ENCODE assay signal across 8 mouse cellular contexts in genomic region chrX:71365011-71365410, GRCm38 (mm10). TPM values are rescaled to one million over a fixed set of nuclear protein-coding genes. Genes with fewer than 3 reads are reported as not detected.
DNase-seq lines count a peak whose midpoint lies in the region; ATAC-seq and TF ChIP-seq lines count a peak whose summit lies in the region.

No protein-coding gene starts in this region.

- H3K4me3 ChIP-seq in bone marrow macrophage, adult 2 months (ENCODE audit: insufficient read depth, low read length), result peak overlapping the region; percentile 61
- H3K4me3 ChIP-seq in forebrain, embryonic 11.5 days (ENCODE audit: low read depth, low read length), result peak overlapping the region; percentile 54
- H3K4me3 ChIP-seq in hindbrain, embryonic 13.5 days, result peak overlapping the region; percentile 60
- peak overlapping the region; percentile 50 for H3K4me3 ChIP-seq in midbrain, embryonic 11.5 days (ENCODE audit: low read depth, low read length)
- peak overlapping the region; percentile 62 for H3K4me3 ChIP-seq in stomach, embryonic 15.5 days (replicated peaks)

- WGBS in forebrain, embryonic 11.5 days, result 21% methylated on average over 20 of the region's 20 CpGs
- WGBS in hindbrain, embryonic 13.5 days, result 26% methylated on average over 18 of the region's 20 CpGs
- WGBS in midbrain, embryonic 11.5 days, result 30% methylated on average over 16 of the region's 20 CpGs
- 28% methylated on average over 18 of the region's 20 CpGs for WGBS in stomach, embryonic 15.5 days

- peak overlapping the region; percentile 67 for H3K9ac ChIP-seq in forebrain, embryonic 11.5 days (ENCODE audit: low read length)
- H3K9ac ChIP-seq in hindbrain, embryonic 13.5 days, result peak overlapping the region; percentile 85
- H3K9ac ChIP-seq in midbrain, embryonic 11.5 days (ENCODE audit: low read length), result peak overlapping the region; percentile 73
- H3K9ac ChIP-seq in stomach, embryonic 15.5 days, result peak overlapping the region; percentile 50

- no peak for TF ChIP-seq CTCF in bone marrow macrophage, adult 2 months (IDR thresholded peaks at IDR 0.05; ENCODE audit: low read depth, low read length)

- peak; percentile 39 for DNase-seq in kidney, adult 11 months
- DNase-seq in kidney, postnatal 14 days, result no peak
- DNase-seq in forebrain, embryonic 11.5 days (ENCODE audit: low spot score), result no peak
- peak; percentile 26 for DNase-seq in left cerebral cortex, postnatal 4 days
- no peak for DNase-seq in midbrain, embryonic 11.5 days (ENCODE audit: low spot score, missing footprints)

- H3K4me1 ChIP-seq in bone marrow macrophage, adult 2 months (ENCODE audit: control insufficient read depth, insufficient read depth, low read length), result peaks cover 7% of the 10 kb centered on the region
- no peaks in the 10 kb centered on the region for H3K4me1 ChIP-seq in forebrain, embryonic 11.5 days (replicated peaks; ENCODE audit: control insufficient read depth, insufficient read depth, low read length)
- no peaks in the 10 kb centered on the region for H3K4me1 ChIP-seq in hindbrain, embryonic 13.5 days (replicated peaks)
- no peaks in the 10 kb centered on the region for H3K4me1 ChIP-seq in midbrain, embryonic 11.5 days (ENCODE audit: control insufficient read depth, insufficient read depth, low read length)
- H3K4me1 ChIP-seq in stomach, embryonic 15.5 days, result no peaks in the 10 kb centered on the region

- H3K4me2 ChIP-seq in forebrain, embryonic 11.5 days (ENCODE audit: low read depth, low read length, severe bottlenecking), result peak overlapping the region; percentile 58
- peak overlapping the region; percentile 53 for H3K4me2 ChIP-seq in hindbrain, embryonic 13.5 days
- peak overlapping the region; percentile 60 for H3K4me2 ChIP-seq in midbrain, embryonic 11.5 days
- peak overlapping the region; percentile 64 for H3K4me2 ChIP-seq in stomach, embryonic 15.5 days

- H3K27ac ChIP-seq in bone marrow macrophage, adult 2 months (ENCODE audit: insufficient read depth, low read depth, low read length), result peak overlapping the region; percentile 45
- no peak overlapping the region for H3K27ac ChIP-seq in forebrain, embryonic 11.5 days (ENCODE audit: low read depth, low read length)
- H3K27ac ChIP-seq in hindbrain, embryonic 13.5 days, result peak overlapping the region; percentile 84
- H3K27ac ChIP-seq in midbrain, embryonic 11.5 days (ENCODE audit: low read depth, low read length), result peak overlapping the region; percentile 16; the same call in 1 of the 2 replicates
- peak overlapping the region; percentile 68 for H3K27ac ChIP-seq in stomach, embryonic 15.5 days

- no peaks in the 10 kb centered on the region for H3K27me3 ChIP-seq in forebrain, embryonic 11.5 days (ENCODE audit: control insufficient read depth, insufficient read depth, low read length)
- H3K27me3 ChIP-seq in hindbrain, embryonic 13.5 days, result no peaks in the 10 kb centered on the region
- no peaks in the 10 kb centered on the region for H3K27me3 ChIP-seq in midbrain, embryonic 11.5 days (ENCODE audit: control insufficient read depth, insufficient read depth, low read length)
- no peaks in the 10 kb centered on the region for H3K27me3 ChIP-seq in stomach, embryonic 15.5 days (replicated peaks)

- H3K36me3 ChIP-seq in forebrain, embryonic 11.5 days (ENCODE audit: control insufficient read depth, insufficient read depth, low read length), result no peaks in the 10 kb centered on the region
- no peaks in the 10 kb centered on the region for H3K36me3 ChIP-seq in hindbrain, embryonic 13.5 days
- no peaks in the 10 kb centered on the region for H3K36me3 ChIP-seq in midbrain, embryonic 11.5 days (ENCODE audit: control insufficient read depth, insufficient read depth, low read length)
- H3K36me3 ChIP-seq in stomach, embryonic 15.5 days, result no peaks in the 10 kb centered on the region

- intact Hi-C loops in left cerebral cortex, postnatal 4 days (cut with DNase I), result no loop called here

- ATAC-seq in forebrain, embryonic 11.5 days (replicated peaks; ENCODE audit: low FRiP score), result peak; percentile 73
- ATAC-seq in hindbrain, embryonic 13.5 days (ENCODE audit: low FRiP score), result no peak; the same call in 1 of the 2 replicates
- no peak for ATAC-seq in midbrain, embryonic 11.5 days (ENCODE audit: low FRiP score)
- peak; percentile 63 for ATAC-seq in stomach, embryonic 15.5 days (ENCODE audit: insufficient read depth, low FRiP score, low read depth)

- H3K9me3 ChIP-seq in forebrain, embryonic 11.5 days (ENCODE audit: control insufficient read depth, low read length), result no peaks in the 10 kb centered on the region
- no peaks in the 10 kb centered on the region for H3K9me3 ChIP-seq in hindbrain, embryonic 13.5 days
- H3K9me3 ChIP-seq in midbrain, embryonic 11.5 days (ENCODE audit: control insufficient read depth, low read length), result no peaks in the 10 kb centered on the region
- H3K9me3 ChIP-seq in stomach, embryonic 15.5 days, result no peaks in the 10 kb centered on the region

- no peak for TF ChIP-seq POLR2A in bone marrow macrophage, adult 2 months (IDR thresholded peaks at IDR 0.05; ENCODE audit: borderline replicate concordance, low read depth, low read length)

RNA-seq across cellular contexts. Expression of gene Mtmr1, which starts 0.5 kb away (rescaled TPM):
- polyA plus RNA-seq in bone marrow macrophage, adult 2 months (2012; ENCODE audit: insufficient read depth, insufficient read length, missing spikeins), result 14.6 and 23.0 TPM in 2 replicates
- polyA plus RNA-seq in forebrain, embryonic 11.5 days (2014; fragmentation: Nextera tagmentation; extraction: Ambion mirVana), result 14.3 and 14.8 TPM in 2 replicates
- polyA plus RNA-seq in hindbrain, embryonic 13.5 days (2015; fragmentation: Nextera tagmentation; extraction: Ambion mirVana), result 17.4 and 18.1 TPM in 2 replicates
- total RNA-seq in left cerebral cortex, postnatal 4 days (2021), result 10 to 100 TPM; 24.2 to 27.5 TPM
- 11.3 and 13.1 TPM in 2 replicates for polyA plus RNA-seq in midbrain, embryonic 11.5 days (2014; fragmentation: Nextera tagmentation; extraction: Ambion mirVana)
- polyA plus RNA-seq in stomach, embryonic 15.5 days (2015; fragmentation: Nextera tagmentation; extraction: Ambion mirVana), result 10.2 and 10.8 TPM in 2 replicates

Comparison
In these comparisons a context has a peak if more than half of its experiments do, and no peak if none do; other contexts are left out.
1. DNase-seq: peak in kidney, adult 11 months (single experiment) and left cerebral cortex, postnatal 4 days (single experiment); none in kidney, postnatal 14 days (single experiment), forebrain, embryonic 11.5 days (single experiment) and midbrain, embryonic 11.5 days (single experiment).
2. ATAC-seq: peak in forebrain, embryonic 11.5 days (single experiment) and stomach, embryonic 15.5 days (single experiment); none in hindbrain, embryonic 13.5 days (single experiment) and midbrain, embryonic 11.5 days (single experiment).
3. Peak in every context shown above with its lines, with median percentiles within 50 percentile points of each other: H3K4me3 ChIP-seq, H3K4me2 ChIP-seq and H3K9ac ChIP-seq.